Mouse (Mus musculus) heart, adult 2 months (tissue): Measurements from ENCODE around the gene Syt12.

ENCODE experiments used
- CTCF ChIP-seq: fragments of 200-600 bp; IDR thresholded peaks from 2 replicates; pipeline ENCODE4 v1.8.1; 2022; ENCODE audit warnings: antibody characterized with exemption, mild to moderate bottlenecking, moderate library complexity
- EP300 ChIP-seq: fragments of 200-500 bp; IDR thresholded peaks from 2 replicates; pipeline ENCODE4 v1.6.1; 2011; ENCODE audit warnings: low read depth, low read length, control low read depth; ENCODE audit not compliant: insufficient read depth

DNA sequence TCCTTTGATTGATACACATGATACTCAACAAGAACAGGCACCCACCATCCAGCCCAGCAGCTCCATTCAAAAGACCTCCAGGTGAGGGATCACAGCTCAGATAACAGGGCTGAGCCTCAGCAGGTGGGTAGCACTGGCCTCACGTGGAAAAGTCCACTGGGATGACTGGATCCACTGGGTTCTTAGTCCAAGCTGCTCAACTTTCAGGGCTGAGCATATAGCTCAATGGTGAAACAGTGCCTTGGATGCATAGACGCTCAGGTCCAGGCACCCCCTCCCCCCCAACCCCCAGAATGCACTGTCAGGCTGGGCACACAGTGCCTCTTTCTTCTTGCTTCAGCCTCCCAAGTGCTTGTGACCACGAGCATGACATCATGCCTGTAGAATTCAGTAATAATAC, 54.2 kb downstream of the Syt12 start:
- TF ChIP-seq EP300 (no peak), CTCF (no peak)
